Mouse (Mus musculus) layer of hippocampus, adult 8-10 months (tissue): ENCODE data around the gene Zscan22. TPM values are rescaled to one million over a fixed set of nuclear protein-coding genes. Genes with fewer than 3 reads are reported as not detected.
"Not testable (repeated sequence)": the region's sequence is repeated elsewhere in the genome, so short reads cannot be mapped to it uniquely, and the experiment has no call there.

Experiments used
- DNase-seq, 2 experiments: peaks; one replicate each; pipeline ENCODE4 v3.0.0; 2022; ENCODE audit warnings: low spot score in 2 of 2
- total RNA-seq, 4 experiments: library from RNA; stranded (reverse); gene quantifications; 2 replicates each; pipeline ENCODE4 v1.2.4; 2022

The Zscan22 gene
- total RNA-seq, 4 experiments from 2014 or later: 14.0 to 20.3 (median 15.1) TPM

GRCm38 (mm10) chr7:12927191-12927680 lies 29.6 kb downstream of the Zscan22 start, which contains the start of gene Rnf225:
Gene Rnf225 (plus strand): TSS chr7:12927416.
- DNase-seq: no peak

DNA sequence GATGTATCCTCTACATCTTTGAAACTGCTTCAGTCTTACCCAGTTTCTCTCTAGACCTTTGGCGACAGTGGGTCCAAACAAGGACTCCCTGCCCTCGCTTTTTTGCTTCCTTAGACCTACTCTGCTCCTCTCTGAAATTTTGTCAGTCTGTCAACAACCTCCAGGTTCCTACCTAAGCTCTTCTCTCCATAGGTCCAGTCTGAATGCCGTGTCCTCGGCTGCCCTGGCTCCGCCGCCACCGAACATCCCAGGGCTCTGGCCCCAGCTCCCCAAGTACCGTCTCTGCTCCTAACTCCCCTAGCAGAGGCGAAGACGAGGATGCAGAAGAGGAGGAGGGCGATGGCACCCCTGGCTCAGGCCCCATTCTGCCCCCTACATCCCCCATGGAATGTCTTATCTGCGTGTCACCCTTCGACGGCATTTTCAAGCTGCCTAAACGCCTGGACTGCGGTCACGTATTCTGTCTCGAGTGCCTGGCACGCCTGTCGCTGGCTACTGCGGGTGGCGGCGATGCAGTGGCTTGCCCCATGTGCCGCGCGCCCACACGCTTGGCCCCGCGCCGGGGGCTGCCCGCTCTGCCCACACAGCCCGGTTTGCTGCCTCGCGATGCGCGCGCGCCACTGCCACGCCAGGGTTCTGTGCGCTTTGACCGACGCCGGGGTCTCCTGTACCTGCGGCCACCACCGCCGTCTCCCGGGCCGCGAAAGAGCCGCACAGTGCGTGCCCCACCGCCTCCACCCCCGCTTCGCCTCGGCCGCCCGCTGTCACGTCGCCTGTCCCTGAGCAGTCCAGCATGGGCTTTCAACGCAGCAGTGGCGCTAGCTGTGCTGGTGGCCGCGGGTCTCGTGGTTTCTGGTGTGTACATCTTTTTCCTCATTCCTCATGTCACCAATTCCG lies 30.3 kb downstream of the Zscan22 start:
- no peak for DNase-seq

- DNase-seq: no peak
These were observed 36.1 kb downstream of the Zscan22 start for GRCm38 (mm10) chr7:12933615-12934140.

DNA sequence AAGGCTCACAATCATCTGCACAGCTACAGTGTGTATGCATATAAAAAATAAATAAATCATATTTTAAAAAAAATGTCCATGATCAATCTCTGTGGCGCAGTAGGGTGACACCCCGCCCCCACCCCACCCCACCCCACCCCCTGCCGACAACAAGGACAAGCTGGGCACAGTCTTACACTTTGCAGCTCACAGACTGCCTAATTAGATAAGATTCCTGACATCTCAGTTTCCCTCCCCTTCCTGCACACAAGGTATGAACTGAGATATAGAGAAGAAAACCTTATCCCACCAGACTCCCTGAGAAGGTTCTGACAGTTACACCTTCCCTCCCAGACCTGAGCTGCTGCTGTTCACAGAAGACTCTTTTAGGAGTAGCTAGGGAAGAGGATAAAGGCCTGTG lies 37.2 kb downstream of the Zscan22 start:
- DNase-seq: no peak

DNA sequence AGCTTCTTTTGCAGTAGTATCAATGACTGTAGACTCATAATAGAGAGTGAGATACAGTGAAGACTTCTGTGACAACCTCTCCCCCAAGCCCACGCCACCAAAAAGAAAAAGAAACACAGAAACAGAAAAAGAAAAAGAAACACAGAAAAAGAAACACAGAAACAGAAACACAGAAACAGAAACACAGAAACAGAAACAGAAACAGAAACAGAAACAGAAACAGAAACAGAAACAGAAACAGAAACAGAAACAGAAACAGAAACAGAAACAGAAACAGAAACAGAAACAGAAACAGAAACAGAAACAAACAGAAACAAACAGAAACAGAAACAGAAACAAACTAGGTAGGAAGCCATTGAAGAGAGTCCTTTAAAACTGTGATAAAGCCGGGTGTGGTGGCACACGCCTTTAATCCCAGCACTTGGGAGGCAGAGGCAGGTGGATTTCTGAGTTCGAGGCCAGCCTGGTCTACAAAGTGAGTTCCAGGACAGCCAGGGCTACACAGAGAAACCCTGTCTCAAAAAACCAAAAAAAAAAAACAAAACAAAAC lies 39.7 kb downstream of the Zscan22 start:
- not testable (repeated sequence) for DNase-seq

DNA sequence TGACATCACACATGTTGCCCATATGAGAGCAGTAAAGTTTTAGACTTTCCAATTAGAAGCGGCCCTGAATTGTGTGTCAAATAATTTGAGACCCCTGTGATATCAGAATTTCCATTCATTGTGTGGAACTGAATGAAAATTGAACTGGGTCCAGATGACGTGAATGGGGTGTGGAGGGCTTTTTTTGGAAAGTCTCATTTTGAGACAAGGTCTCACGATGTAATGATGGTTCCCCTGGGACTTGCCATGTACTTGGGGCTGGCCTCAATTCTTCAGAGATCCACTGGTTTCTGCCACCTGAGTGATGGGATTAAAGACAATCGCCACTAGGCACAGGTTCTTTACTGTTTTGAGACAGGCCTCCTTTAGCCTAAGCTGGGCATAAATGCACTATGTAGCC lies 43.0 kb downstream of the Zscan22 start:
- DNase-seq: no peak

- DNase-seq: no peak
These were observed 45.9 kb downstream of the Zscan22 start for GRCm38 (mm10) chr7:12943488-12943887.

- DNase-seq: peak; percentile 97 to 98
These were observed 51.6 kb downstream of the Zscan22 start for GRCm38 (mm10) chr7:12949032-12949871.

GRCm38 (mm10) chr7:12949872-12950229 lies 52.2 kb downstream of the Zscan22 start:
- no peak for DNase-seq

- DNase-seq: no peak
These were observed 57.3 kb downstream of the Zscan22 start for GRCm38 (mm10) chr7:12954896-12955295.

DNA sequence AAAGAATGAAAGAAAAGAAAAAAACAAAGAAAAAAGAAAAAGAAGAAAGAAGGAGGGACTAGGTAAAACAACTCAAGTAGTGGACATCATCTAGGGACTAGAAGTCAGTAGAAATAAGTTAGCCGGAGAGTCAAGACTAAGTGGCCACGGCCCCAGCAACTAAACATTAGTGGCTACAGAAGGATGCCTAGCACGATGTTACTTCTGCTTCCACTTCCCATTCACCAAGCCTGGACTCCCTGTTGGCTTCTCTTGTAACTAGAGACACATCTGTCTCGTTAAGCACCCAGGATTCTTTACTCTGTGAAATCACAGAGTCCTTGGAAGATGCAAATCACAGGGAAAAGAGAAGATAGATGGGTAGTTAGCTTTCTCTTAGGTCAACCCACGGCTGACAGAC lies 59.9 kb downstream of the Zscan22 start:
- DNase-seq: no peak

Other genes starting within 250 kb of the Zscan22 start
- gene Vmn2r55, start 212.8 kb upstream of the Zscan22 start, total RNA-seq: not detected
- gene Vmn2r56, start 162.8 kb upstream of the Zscan22 start, total RNA-seq: under 1 TPM in 2 of 4 experiments, not detected in 2; 0.05 to 0.08 TPM
- 10 to 100 TPM; 21.6 to 35.9 (median 28.0) TPM for gene Zscan18, start 94.2 kb upstream of the Zscan22 start, total RNA-seq
- gene Zfp329, start 79.0 kb upstream of the Zscan22 start, total RNA-seq: 10 to 100 TPM; 22.6 to 31.3 (median 25.8) TPM
- 10 to 100 TPM; 14.0 to 18.0 (median 15.9) TPM for gene Zfp110, start 63.1 kb upstream of the Zscan22 start, total RNA-seq
- gene Zfp128, start 16.6 kb upstream of the Zscan22 start, total RNA-seq: 1 to 10 TPM; 6.6 to 8.3 (median 7.4) TPM
- gene Rps5, start 24.5 kb downstream of the Zscan22 start, total RNA-seq: 100 to 1,000 TPM; 383 to 519 (median 436) TPM
- gene Rnf225, start 29.6 kb downstream of the Zscan22 start, total RNA-seq: 1 to 10 TPM in 1 of 4 experiments, under 1 TPM in 3; 0.77 to 1.4 (median 0.92) TPM
- 10 to 100 TPM in 3 of 4 experiments, 1 to 10 TPM in 1; 9.5 to 11.6 (median 11.3) TPM for gene Zfp324, start 68.0 kb downstream of the Zscan22 start, total RNA-seq
- gene Zfp446, start 80.0 kb downstream of the Zscan22 start, total RNA-seq: 10 to 100 TPM in 1 of 4 experiments, 1 to 10 TPM in 3; 7.5 to 10.8 (median 8.8) TPM
- gene Slc27a5, start 100.4 kb downstream of the Zscan22 start, total RNA-seq: under 1 TPM in 3 of 4 experiments, not detected in 1; 0.27 to 0.47 (median 0.27) TPM
- gene Trim28, start 101.3 kb downstream of the Zscan22 start, total RNA-seq: 100 to 1,000 TPM; 244 to 272 (median 252) TPM
- gene Zbtb45, start 112.2 kb downstream of the Zscan22 start, total RNA-seq: 10 to 100 TPM; 27.0 to 29.6 (median 29.3) TPM
- 100 to 1,000 TPM; 145 to 152 (median 147) TPM for gene Chmp2a, start 137.0 kb downstream of the Zscan22 start, total RNA-seq
- gene Ube2m, start 140.5 kb downstream of the Zscan22 start, total RNA-seq: 100 to 1,000 TPM; 188 to 210 (median 192) TPM
- gene Mzf1, start 156.9 kb downstream of the Zscan22 start, total RNA-seq: 10 to 100 TPM; 12.1 to 16.3 (median 15.0) TPM
- gene Vmn1r85, start 197.4 kb downstream of the Zscan22 start, total RNA-seq: not detected
- gene Vmn1r86, start 222.1 kb downstream of the Zscan22 start, total RNA-seq: not detected
- not detected for gene Vmn1r87, start 242.3 kb downstream of the Zscan22 start, total RNA-seq